Comparison of ENCODE assay signal across 9 mouse cellular contexts in the genomic region with DNA sequence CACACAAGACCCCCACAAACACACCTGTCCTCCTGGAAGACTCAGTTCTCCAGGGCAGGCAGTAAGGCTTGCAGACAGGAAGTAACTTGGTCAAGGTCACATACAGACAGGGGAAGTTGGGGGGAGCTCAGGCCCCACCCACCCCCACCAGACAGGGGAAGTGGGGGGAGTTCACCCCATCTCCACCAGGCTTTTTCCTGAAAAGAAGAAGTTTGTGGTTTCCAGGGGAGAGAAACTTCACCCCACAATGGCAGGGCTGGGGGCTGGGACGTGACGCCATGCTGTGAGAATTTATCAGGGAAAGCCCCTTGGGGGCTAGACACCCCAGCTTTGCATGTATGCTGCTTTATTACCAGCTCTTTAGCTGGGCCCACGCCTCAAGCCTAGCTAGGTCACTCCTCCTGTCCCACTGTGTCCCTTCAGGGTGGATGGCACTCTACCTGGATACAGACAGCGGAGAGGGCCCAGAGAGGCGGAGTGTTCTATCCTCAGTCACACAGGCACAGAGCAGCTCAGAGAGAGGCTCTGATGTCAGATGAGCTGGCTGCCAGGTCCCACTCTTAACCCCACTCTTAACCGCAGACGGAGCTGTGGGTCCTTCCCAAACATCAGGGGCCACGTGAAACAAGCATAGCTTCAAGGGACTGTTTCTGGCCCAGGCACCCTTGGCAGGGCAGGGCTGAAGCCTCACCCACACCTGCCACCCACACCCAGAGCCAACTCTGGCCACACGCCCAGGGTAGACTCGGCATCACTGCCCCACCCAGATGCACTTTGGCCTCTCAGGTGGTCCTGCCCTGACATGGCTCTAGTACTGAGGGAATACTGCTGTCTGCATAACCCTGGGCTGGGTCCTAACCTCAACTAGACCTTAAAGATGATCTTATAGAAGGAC. TPM values are rescaled to one million over a fixed set of nuclear protein-coding genes. Genes with fewer than 3 reads are reported as not detected.
A peak's percentile ranks its signal among the peaks of the same experiment; 100 is the strongest.
DNase-seq lines count a peak whose midpoint lies in the region; ATAC-seq and TF ChIP-seq lines count a peak whose summit lies in the region.
"Had no signal": no experiment of that assay in that cellular context is flagged by ENCODE, and none has a peak within 500 bp of the region (broad histone marks: within the 10 kb centered on the region; RNA-seq: fewer than 3 reads in every experiment).

No protein-coding gene starts in this region.

- DNase-seq in heart, adult 11 months, result peak; percentile 95
- DNase-seq in heart, postnatal 25 days (ENCODE audit: low spot score), result no peak
- peak; percentile 53 for DNase-seq in T-cell, adult 2 months (ENCODE audit: low spot score)
- peak; percentile 62 for DNase-seq in kidney, adult 2 months
- DNase-seq in lung, postnatal 4 days, result peak; percentile 58 to 69
- DNase-seq in thymus, postnatal 36 days, result peak; percentile 48 to 69
- no peak for DNase-seq in gastrocnemius, adult 18-20 months (ENCODE audit: low spot score)
- DNase-seq in midbrain, embryonic 14.5 days, result no peak

- ATAC-seq in midbrain, embryonic 14.5 days (ENCODE audit: low FRiP score, low TSS enrichment), result no peak

- H3K36me3 ChIP-seq in kidney, adult 2 months (ENCODE audit: control insufficient read depth, insufficient read depth, low read length), result no peaks in the 10 kb centered on the region
- H3K36me3 ChIP-seq in midbrain, embryonic 14.5 days (ENCODE audit: control insufficient read depth, insufficient read depth, low read length), result peaks cover 41% of the 10 kb centered on the region

- H3K4me1 ChIP-seq in kidney, adult 2 months (ENCODE audit: control insufficient read depth, insufficient read depth, low read length), result peaks cover 16% of the 10 kb centered on the region
- peaks cover 16% of the 10 kb centered on the region for H3K4me1 ChIP-seq in midbrain, embryonic 14.5 days (ENCODE audit: control insufficient read depth, insufficient read depth, low read length)

- no peaks in the 10 kb centered on the region for H3K27me3 ChIP-seq in kidney, adult 2 months (replicated peaks; ENCODE audit: control insufficient read depth, insufficient read depth, low read length)
- H3K27me3 ChIP-seq in midbrain, embryonic 14.5 days (ENCODE audit: control insufficient read depth, insufficient read depth, low read length), result no peaks in the 10 kb centered on the region

- H3K9me3 ChIP-seq in midbrain, embryonic 14.5 days (ENCODE audit: control insufficient read depth, low read length), result no peaks in the 10 kb centered on the region

- no peak overlapping the region; the same call in 1 of the 2 replicates for H3K27ac ChIP-seq in kidney, adult 2 months (ENCODE audit: insufficient read depth, low read depth, low read length)
- no peak overlapping the region for H3K27ac ChIP-seq in midbrain, embryonic 14.5 days (replicated peaks; ENCODE audit: low read depth, low read length)

- TF ChIP-seq POLR2A in kidney, adult 2 months (IDR thresholded peaks at IDR 0.05; ENCODE audit: low read depth, low read length), result no peak

- H3K4me3 ChIP-seq in kidney, adult 2 months (ENCODE audit: insufficient read depth, low read depth, low read length), result no peak overlapping the region
- no peak overlapping the region for H3K4me3 ChIP-seq in midbrain, embryonic 14.5 days (replicated peaks; ENCODE audit: low read depth, low read length)

- H3K4me2 ChIP-seq in midbrain, embryonic 14.5 days (ENCODE audit: low read length), result no peak overlapping the region

- no peak overlapping the region for H3K9ac ChIP-seq in midbrain, embryonic 14.5 days (replicated peaks; ENCODE audit: low read length)

- intact Hi-C loops in heart, postnatal 25 days (cut with DNase I), result no loop called here

- no peak for TF ChIP-seq CTCF in kidney, adult 2 months (conservative IDR thresholded peaks at IDR 0.05; ENCODE audit: insufficient read depth, insufficient read length, low read depth, low read length)

- 48% methylated on average over 10 of the region's 10 CpGs for WGBS in kidney, adult 2 months
- 87% methylated on average over 10 of the region's 10 CpGs for WGBS in midbrain, embryonic 14.5 days

RNA-seq across cellular contexts. Expression of a gene that starts 5.4 kb away (rescaled TPM):
- 10 to 100 TPM; 35.7 to 39.4 TPM for total RNA-seq in heart, postnatal 25 days (2021)
- polyA plus RNA-seq in kidney, adult 2 months (2012; rRNA removed), result 69.5 and 71.5 TPM in 2 replicates
- total RNA-seq in gastrocnemius, adult 18-20 months (2021), result 10 to 100 TPM; 11.6 to 22.2 TPM
- polyA plus RNA-seq in midbrain, embryonic 14.5 days (2014; fragmentation: Nextera tagmentation; extraction: Ambion mirVana), result 28.9 and 29.1 TPM in 2 replicates

RNA-seq across cellular contexts. Expression of a gene that starts 13.7 kb away (rescaled TPM):
- total RNA-seq in heart, postnatal 25 days (2021), result not detected
- polyA plus RNA-seq in kidney, adult 2 months (2012; rRNA removed), result not detected in 2 replicates
- total RNA-seq in gastrocnemius, adult 18-20 months (2021), result under 1 TPM; 0.30 to 0.36 TPM
- 0.62 and 1.2 TPM in 2 replicates for polyA plus RNA-seq in midbrain, embryonic 14.5 days (2014; fragmentation: Nextera tagmentation; extraction: Ambion mirVana)
- polyA plus RNA-seq: limb, embryonic 14.5 days had no signal

RNA-seq across cellular contexts. Expression of a gene that starts 16.2 kb away (rescaled TPM):
- 100 to 1,000 TPM; 124 to 136 TPM for total RNA-seq in heart, postnatal 25 days (2021)
- 7.6 and 19.1 TPM in 2 replicates for polyA plus RNA-seq in kidney, adult 2 months (2012; rRNA removed)
- total RNA-seq in gastrocnemius, adult 18-20 months (2021), result 1,000 to 10,000 TPM; 1,025 to 1,102 TPM
- 100.0 and 101 TPM in 2 replicates for polyA plus RNA-seq in midbrain, embryonic 14.5 days (2014; fragmentation: Nextera tagmentation; extraction: Ambion mirVana)

RNA-seq across cellular contexts. Expression of a gene that starts 38.0 kb away (rescaled TPM):
- total RNA-seq in heart, postnatal 25 days (2021), result 10 to 100 TPM; 57.6 to 59.3 TPM
- 41.7 and 48.5 TPM in 2 replicates for polyA plus RNA-seq in kidney, adult 2 months (2012; rRNA removed)
- total RNA-seq in gastrocnemius, adult 18-20 months (2021), result 10 to 100 TPM; 41.3 to 47.1 TPM
- 33.2 and 35.0 TPM in 2 replicates for polyA plus RNA-seq in midbrain, embryonic 14.5 days (2014; fragmentation: Nextera tagmentation; extraction: Ambion mirVana)

RNA-seq across cellular contexts. Expression of a gene that starts 43.7 kb away (rescaled TPM):
- under 1 TPM; 0.59 to 0.81 TPM for total RNA-seq in heart, postnatal 25 days (2021)
- 0.17 and 0.19 TPM in 2 replicates for polyA plus RNA-seq in kidney, adult 2 months (2012; rRNA removed)
- total RNA-seq in gastrocnemius, adult 18-20 months (2021), result 1 to 10 TPM in 1 of 2 experiments, under 1 TPM in 1; 0.57 to 2.5 TPM
- not detected in 2 replicates for polyA plus RNA-seq in midbrain, embryonic 14.5 days (2014; fragmentation: Nextera tagmentation; extraction: Ambion mirVana)

Comparison
In these comparisons a context has a peak if more than half of its experiments do, and no peak if none do; other contexts are left out.
1. DNase-seq: peak in heart, adult 11 months (single experiment), T-cell, adult 2 months (single experiment), kidney, adult 2 months (single experiment), lung, postnatal 4 days (2 of 2) and thymus, postnatal 36 days (2 of 2); none in heart, postnatal 25 days (single experiment), gastrocnemius, adult 18-20 months (single experiment) and midbrain, embryonic 14.5 days (single experiment).
2. RNA of a gene that starts 16.2 kb away (total RNA-seq): 1,025 to 1,102 TPM in gastrocnemius, adult 18-20 months; 124 to 136 TPM in heart, postnatal 25 days; every median in the first group is over 4 times any median in the second.